Mouse (Mus musculus): ENCODE data around the gene Hhat.

- no peak for TF ChIP-seq CTCF (conservative IDR thresholded peaks at IDR 0.05; ENCODE audit: low read length)
- no peak for TF ChIP-seq NANOG (IDR thresholded peaks at IDR 0.05; ENCODE audit: borderline replicate concordance, low read length)
Measured at GRCm38 (mm10) chr1:192812290-192812689, 41.3 kb upstream of the Hhat start.

Measured in E14TG2a.4 (cell line).